Mouse (Mus musculus): Measurements from ENCODE around the gene Gtf3c4.

Gtf3c4 gene

GRCm38 (mm10) chr2:28798390-28798789 lies 41.8 kb downstream of the Gtf3c4 start:
- no peak for DNase-seq

- DNase-seq = no peak
Measured at GRCm38 (mm10) chr2:28797490-28798106, 42.6 kb downstream of the Gtf3c4 start.

DNA sequence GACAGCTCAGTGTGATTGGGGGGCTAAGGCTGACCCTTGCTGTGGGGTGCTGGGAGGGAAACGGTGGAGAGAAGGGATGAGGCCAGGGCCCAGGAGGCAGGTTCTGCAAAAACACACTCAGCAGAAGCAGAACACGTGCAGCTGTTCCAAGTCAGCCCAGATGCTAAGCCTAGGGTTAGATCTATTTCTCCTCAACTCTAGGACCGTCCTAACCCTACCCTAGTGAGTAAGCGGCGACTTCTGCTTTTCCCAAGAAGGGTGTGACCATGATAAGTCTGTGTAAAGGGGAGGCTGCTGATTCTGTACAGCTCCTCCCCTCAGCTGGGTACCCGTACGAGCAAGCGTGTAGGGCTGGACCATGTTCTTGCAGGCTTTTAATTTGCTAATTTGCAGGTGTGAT lies 43.9 kb downstream of the Gtf3c4 start:
- DNase-seq = no peak

- DNase-seq = no peak
Measured at GRCm38 (mm10) chr2:28794623-28795022, 45.5 kb downstream of the Gtf3c4 start.

DNA sequence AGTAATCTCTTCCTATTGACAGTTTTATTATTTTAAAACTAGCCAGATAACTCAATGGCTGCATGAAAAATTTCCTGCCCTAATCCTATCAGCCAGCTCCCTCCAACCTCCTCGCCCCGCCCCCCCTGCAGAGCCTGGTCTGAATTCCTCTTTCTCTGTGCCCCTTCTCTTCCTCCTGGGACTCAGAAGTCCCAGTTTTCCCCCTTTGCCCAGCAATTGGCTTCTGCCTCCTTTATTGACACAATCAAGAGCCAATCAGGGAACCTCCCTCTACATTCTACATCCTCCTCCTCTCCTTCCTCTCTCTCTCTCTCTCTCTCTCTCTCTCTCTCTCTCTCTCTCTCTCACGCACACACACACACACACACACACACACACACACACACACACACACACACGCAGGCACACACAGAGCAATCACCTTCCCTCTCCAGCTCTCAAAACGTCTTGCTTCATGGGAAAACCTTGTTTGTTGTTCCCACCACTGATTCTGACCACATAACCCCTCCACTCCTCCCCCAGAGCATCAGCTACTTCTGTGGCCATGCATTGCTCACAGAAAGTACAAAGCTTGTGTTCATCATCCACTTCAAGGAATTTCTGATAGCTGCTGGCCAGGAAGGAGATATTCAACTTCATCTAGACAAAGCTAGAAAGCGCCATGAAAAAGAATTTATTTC lies 47.1 kb downstream of the Gtf3c4 start:
- DNase-seq = peak; percentile 73

DNA sequence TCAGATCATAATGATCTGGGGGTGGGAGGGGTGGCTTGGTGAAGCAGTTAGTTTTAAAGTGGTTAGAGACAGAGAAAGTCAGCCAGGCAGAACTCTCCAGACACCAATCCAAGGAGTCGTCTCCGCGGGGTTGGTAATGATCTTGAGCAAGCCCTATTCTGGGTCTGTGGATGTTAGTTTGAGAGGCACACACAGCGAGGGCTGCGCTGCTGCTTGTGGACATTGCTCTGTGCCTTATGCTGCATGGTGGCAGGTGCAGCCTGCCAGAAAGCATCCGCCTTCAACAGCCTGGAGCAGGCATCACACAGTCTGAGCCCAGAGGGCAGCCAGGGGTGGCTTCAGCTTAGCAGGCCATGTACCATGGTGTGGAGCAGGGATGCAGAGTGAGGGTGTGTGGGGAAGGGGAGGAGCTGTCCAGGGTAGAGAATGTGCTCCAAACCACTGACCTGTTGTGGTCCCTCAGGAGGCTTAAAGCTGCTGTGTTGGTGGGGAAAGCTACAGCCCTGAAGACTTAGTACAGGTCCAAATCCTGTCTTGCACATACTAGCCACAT lies 53.0 kb downstream of the Gtf3c4 start:
- DNase-seq = no peak

- DNase-seq = no peak
Measured at GRCm38 (mm10) chr2:28786355-28787066, 53.6 kb downstream of the Gtf3c4 start.

- no peak for DNase-seq
Measured at GRCm38 (mm10) chr2:28781310-28781709, 58.9 kb downstream of the Gtf3c4 start.

DNA sequence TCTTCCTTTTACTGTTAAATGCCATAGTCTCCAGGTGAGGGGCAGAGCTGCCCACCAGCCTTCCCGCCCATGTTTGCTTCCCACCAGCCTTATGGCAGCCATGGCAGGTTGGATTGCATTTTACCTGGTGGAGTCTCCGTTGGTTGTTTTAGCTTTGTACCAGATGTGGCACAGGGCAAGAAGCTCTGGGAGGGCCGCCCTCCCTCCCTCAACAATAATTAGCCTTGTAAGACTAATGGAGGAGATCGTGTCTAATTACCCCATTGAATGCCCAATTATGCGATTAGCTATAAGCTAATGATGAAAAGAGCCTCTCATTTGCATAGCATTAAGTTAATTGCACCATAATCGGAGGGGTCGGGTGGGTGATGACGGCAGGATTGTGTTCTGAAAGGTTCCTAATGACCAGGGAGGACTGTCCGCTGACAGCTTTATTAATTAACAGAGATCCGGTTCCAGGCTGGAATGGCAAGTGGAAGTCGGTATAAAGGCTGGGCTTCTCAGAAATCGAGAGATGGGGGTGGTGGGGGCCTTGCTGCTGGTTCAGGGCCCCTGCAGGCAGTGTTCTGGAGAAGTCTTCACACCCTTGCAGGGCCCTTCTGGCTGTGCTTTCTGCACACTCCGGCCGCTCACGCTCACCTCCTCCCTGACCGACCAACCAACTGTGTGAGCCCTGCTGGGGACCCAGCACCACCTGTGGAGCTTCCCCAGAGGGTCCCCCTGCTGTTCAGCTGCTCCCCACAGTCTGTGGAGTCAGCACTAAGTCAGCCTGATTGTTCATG lies 60.0 kb downstream of the Gtf3c4 start:
- DNase-seq = no peak

- DNase-seq = no peak
Measured at GRCm38 (mm10) chr2:28776728-28777127, 63.4 kb downstream of the Gtf3c4 start.

DNA sequence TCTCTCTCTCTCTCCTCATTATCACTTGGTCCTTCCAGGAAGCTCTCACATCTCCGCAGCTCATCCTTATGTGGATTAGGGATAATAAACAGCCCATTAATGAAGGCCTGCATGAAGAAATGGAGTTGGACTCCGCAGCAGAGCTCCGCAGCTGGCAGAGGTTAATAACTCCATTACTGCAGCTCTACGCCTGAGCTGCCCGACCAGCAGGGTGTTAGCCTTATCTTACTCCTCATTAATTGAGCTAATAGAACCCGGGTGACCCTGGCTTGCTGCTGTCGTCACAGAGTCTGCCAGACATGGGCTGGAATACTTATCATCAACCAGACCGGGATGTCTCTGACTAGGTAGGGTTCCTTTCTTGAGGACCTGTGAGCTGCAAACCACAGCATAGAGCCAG lies 66.1 kb downstream of the Gtf3c4 start:
- DNase-seq = no peak
